Mouse (Mus musculus): ENCODE measurements at regions not wholly inside any gene's neighbourhood (a gene's known extent, or its start where the extent isn't known, plus 50 kb on each side); places are given as distances from the start of the nearest gene placed in this dataset.

DNA sequence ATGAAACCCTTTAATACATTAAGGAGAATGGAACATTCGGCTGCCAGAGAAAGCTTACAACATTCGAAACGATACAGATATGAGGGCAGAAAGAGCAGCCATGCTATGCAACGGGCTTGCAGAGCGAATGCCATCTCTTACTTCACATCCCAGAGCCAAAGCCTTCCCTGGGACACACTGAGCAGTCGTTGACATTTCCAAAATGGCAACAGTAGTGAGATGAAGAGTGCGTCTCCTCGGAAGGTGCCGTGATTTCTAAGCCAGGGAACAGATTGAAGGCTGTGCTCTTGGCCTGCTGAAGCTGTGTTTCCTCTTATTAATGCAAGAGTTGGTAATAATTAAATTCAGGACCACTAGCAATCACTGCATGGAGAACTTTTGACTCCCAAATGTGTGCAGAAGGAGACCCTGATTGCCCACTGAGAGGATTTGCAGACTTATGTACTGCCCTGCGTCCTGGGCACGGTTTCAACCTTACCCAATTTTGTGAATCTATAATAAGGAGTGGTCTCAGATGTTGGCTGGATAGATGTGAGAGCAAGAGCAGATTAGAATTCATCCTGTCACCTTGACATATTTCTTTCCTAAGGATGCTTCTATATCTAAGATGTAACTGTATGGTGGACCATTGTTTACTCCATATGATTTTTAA is 2522.3 kb upstream of the 5930422O12Rik start:
- H3K27me3 ChIP-seq (ENCODE audit: insufficient read depth, low read length): no peaks in the 10 kb centered on the region
- no peaks in the 10 kb centered on the region for H3K36me3 ChIP-seq (ENCODE audit: insufficient read depth, low read length)
- no peak overlapping the region for H3K4me3 ChIP-seq (replicated peaks; ENCODE audit: low read length)
- no peaks in the 10 kb centered on the region for H3K9me3 ChIP-seq (ENCODE audit: low read length)
- TF ChIP-seq CTCF (conservative IDR thresholded peaks at IDR 0.05; ENCODE audit: low read length) (no peak), NANOG (IDR thresholded peaks at IDR 0.05; ENCODE audit: borderline replicate concordance, low read length) (no peak), POU5F1 (IDR thresholded peaks at IDR 0.05; ENCODE audit: borderline replicate concordance, low read length) (no peak)
- no peaks in the 10 kb centered on the region for H3K4me1 ChIP-seq (replicated peaks; ENCODE audit: low read depth, low read length)

DNA sequence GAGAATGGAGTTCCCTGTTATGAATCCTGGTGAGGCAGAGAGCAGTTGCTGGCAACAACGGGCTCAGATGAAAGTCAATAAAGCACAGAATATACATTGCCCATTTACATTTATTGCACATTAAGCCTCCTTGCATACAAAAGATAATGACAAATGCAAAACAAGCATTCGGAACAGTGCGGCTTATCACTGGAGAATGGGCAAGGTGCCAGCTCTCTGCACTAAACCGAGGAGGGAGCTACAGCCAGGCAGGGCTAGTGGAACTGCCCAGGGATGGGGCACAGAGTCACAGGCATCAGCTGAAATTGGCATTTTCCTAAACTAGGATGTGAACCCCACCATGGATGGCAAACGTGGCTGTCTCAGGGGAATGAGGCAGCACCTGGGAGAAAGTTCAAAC is 2514.8 kb upstream of the 5930422O12Rik start:
- Histone ChIP-seq H3K36me3 (ENCODE audit: insufficient read depth, low read length) (no peaks in the 10 kb centered on the region), H3K4me3 (replicated peaks; ENCODE audit: low read length) (no peak overlapping the region), H3K27me3 (ENCODE audit: insufficient read depth, low read length) (peaks cover 14% of the 10 kb centered on the region; the same call in 1 of the 2 replicates), H3K4me1 (replicated peaks; ENCODE audit: low read depth, low read length) (peaks cover 17% of the 10 kb centered on the region), H3K9me3 (ENCODE audit: low read length) (peaks cover 7% of the 10 kb centered on the region)
- TF ChIP-seq CTCF (conservative IDR thresholded peaks at IDR 0.05; ENCODE audit: low read length) (no peak), POU5F1 (IDR thresholded peaks at IDR 0.05; ENCODE audit: borderline replicate concordance, low read length) (no peak), NANOG (IDR thresholded peaks at IDR 0.05; ENCODE audit: borderline replicate concordance, low read length) (no peak)

DNA sequence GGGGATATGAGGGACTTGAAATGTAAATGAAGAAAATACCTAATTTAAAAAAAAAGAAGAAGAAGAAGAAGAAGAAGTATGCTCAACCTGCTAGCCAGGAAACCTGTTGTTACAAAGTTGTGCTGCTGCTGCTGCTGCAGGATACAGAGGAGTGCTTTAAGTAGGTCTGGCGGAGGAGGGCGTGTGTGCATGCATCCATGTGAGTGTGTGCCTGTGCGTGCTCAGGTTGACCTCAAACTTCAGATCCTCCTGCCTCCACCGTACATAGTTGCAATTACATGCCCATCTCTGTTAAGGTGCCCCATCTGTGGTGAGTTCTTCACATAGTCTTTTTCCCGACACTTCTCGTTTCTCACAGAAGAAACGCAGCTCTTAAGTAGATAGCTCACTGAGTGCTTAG is 2513.4 kb upstream of the 5930422O12Rik start:
- peaks cover 17% of the 10 kb centered on the region for H3K4me1 ChIP-seq (replicated peaks; ENCODE audit: low read depth, low read length)
- no peaks in the 10 kb centered on the region for H3K36me3 ChIP-seq (ENCODE audit: insufficient read depth, low read length)
- TF ChIP-seq CTCF (conservative IDR thresholded peaks at IDR 0.05; ENCODE audit: low read length) (no peak), POU5F1 (IDR thresholded peaks at IDR 0.05; ENCODE audit: borderline replicate concordance, low read length) (no peak), NANOG (IDR thresholded peaks at IDR 0.05; ENCODE audit: borderline replicate concordance, low read length) (no peak)
- no peak overlapping the region for H3K4me3 ChIP-seq (replicated peaks; ENCODE audit: low read length)
- H3K9me3 ChIP-seq (ENCODE audit: low read length): peaks cover 7% of the 10 kb centered on the region
- peaks cover 14% of the 10 kb centered on the region; the same call in 1 of the 2 replicates for H3K27me3 ChIP-seq (ENCODE audit: insufficient read depth, low read length)

DNA sequence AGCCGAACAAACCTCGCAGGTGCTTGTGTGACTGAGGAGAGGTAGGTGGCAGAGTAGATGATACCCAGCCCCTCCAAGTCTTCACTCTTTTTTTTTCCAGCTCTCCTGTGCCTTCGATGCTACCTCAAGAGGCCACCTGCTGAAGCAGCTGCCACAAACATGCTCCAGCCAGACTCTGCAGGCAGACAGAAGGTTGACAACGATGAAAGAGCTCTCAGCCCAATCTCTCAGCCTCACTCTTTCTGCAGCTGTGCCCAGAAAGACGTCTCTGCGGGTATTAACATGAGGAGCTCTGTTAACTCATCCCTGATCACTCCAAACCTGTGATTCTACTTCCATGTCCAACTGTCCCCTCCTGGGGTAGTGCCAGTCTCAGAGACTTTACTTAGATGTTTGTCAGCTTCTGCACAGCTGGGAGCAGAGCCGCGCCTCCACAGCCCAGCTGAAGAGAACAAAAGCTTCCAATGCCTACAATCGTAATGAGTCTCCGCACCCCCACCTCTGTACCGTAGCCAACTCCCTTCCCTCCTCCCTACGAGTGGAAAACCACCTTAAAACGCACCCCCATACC is 2512.8 kb upstream of the 5930422O12Rik start:
- TF ChIP-seq CTCF (conservative IDR thresholded peaks at IDR 0.05; ENCODE audit: low read length) (no peak), NANOG (IDR thresholded peaks at IDR 0.05; ENCODE audit: borderline replicate concordance, low read length) (no peak), POU5F1 (IDR thresholded peaks at IDR 0.05; ENCODE audit: borderline replicate concordance, low read length) (no peak)
- Histone ChIP-seq H3K36me3 (ENCODE audit: insufficient read depth, low read length) (no peaks in the 10 kb centered on the region), H3K4me1 (replicated peaks; ENCODE audit: low read depth, low read length) (peaks cover 17% of the 10 kb centered on the region), H3K4me3 (replicated peaks; ENCODE audit: low read length) (peak overlapping the region; percentile 48; the same call in 1 of the 2 replicates), H3K27me3 (ENCODE audit: insufficient read depth, low read length) (peaks cover 14% of the 10 kb centered on the region; the same call in 1 of the 2 replicates), H3K9me3 (ENCODE audit: low read length) (peaks cover 7% of the 10 kb centered on the region)

DNA sequence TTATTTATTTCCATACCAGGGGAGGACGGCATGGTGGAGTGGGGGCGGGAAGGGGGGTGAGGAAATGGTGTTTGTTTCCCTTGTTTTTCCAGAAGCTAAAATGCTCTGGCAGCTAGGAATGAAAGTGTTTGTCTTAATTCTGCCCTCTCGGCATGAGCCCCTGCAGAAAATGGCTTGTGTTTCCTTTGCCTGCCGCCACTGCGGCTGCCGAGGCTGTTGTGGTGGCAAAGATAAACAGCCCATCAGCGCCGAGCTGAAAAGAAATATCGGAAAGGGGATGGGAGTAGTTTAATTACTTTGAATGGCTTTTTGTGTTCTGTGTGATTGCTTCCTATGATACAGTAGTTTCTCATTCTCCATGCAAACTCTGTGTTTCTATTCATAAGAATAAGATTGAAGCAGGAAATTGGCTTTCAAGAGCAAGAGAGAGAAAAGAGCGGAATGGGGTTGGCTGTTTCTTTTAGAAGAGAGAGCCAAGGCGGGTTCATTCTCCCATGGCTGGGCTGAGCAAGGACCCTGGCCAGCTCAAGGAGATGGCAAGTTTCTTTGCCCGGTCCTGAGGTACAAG is 2512.2 kb upstream of the 5930422O12Rik start:
- H3K27me3 ChIP-seq (ENCODE audit: insufficient read depth, low read length): peaks cover 14% of the 10 kb centered on the region; the same call in 1 of the 2 replicates
- TF ChIP-seq CTCF (conservative IDR thresholded peaks at IDR 0.05; ENCODE audit: low read length) (no peak), POU5F1 (IDR thresholded peaks at IDR 0.05; ENCODE audit: borderline replicate concordance, low read length) (no peak), NANOG (IDR thresholded peaks at IDR 0.05; ENCODE audit: borderline replicate concordance, low read length) (0 out of 2 replicates have a peak, but pooled peaks have one; percentile 55)
- peaks cover 17% of the 10 kb centered on the region for H3K4me1 ChIP-seq (replicated peaks; ENCODE audit: low read depth, low read length)
- peaks cover 7% of the 10 kb centered on the region for H3K9me3 ChIP-seq (ENCODE audit: low read length)
- H3K4me3 ChIP-seq (replicated peaks; ENCODE audit: low read length): peak overlapping the region; percentile 48; the same call in 1 of the 2 replicates
- no peaks in the 10 kb centered on the region for H3K36me3 ChIP-seq (ENCODE audit: insufficient read depth, low read length)

DNA sequence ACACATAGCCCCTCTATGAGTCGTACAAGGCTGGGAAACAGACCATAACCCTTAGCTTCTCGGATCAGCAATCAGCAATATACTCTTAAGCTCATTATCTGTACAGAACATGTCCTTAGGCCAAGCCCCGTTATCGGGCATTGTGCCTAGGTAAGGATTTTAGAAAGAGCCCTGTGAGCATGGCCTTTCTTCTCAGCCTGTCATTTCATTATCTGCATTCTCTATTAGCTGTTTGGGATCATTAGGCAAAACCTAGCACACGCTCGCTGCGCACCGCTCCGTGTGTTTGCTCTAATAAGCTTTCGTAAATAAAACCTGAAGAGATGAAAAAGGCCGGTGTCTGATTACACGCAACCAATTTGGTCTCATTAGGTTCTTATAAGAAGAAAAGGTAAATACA is 2507.1 kb upstream of the 5930422O12Rik start:
- Histone ChIP-seq H3K9me3 (ENCODE audit: low read length) (peaks cover 7% of the 10 kb centered on the region), H3K36me3 (ENCODE audit: insufficient read depth, low read length) (no peaks in the 10 kb centered on the region), H3K4me3 (replicated peaks; ENCODE audit: low read length) (no peak overlapping the region), H3K4me1 (replicated peaks; ENCODE audit: low read depth, low read length) (peaks cover 6% of the 10 kb centered on the region), H3K27me3 (ENCODE audit: insufficient read depth, low read length) (peaks cover 16% of the 10 kb centered on the region; the same call in 1 of the 2 replicates)
- TF ChIP-seq POU5F1 (IDR thresholded peaks at IDR 0.05; ENCODE audit: borderline replicate concordance, low read length) (no peak), NANOG (IDR thresholded peaks at IDR 0.05; ENCODE audit: borderline replicate concordance, low read length) (no peak), CTCF (conservative IDR thresholded peaks at IDR 0.05; ENCODE audit: low read length) (no peak)

DNA sequence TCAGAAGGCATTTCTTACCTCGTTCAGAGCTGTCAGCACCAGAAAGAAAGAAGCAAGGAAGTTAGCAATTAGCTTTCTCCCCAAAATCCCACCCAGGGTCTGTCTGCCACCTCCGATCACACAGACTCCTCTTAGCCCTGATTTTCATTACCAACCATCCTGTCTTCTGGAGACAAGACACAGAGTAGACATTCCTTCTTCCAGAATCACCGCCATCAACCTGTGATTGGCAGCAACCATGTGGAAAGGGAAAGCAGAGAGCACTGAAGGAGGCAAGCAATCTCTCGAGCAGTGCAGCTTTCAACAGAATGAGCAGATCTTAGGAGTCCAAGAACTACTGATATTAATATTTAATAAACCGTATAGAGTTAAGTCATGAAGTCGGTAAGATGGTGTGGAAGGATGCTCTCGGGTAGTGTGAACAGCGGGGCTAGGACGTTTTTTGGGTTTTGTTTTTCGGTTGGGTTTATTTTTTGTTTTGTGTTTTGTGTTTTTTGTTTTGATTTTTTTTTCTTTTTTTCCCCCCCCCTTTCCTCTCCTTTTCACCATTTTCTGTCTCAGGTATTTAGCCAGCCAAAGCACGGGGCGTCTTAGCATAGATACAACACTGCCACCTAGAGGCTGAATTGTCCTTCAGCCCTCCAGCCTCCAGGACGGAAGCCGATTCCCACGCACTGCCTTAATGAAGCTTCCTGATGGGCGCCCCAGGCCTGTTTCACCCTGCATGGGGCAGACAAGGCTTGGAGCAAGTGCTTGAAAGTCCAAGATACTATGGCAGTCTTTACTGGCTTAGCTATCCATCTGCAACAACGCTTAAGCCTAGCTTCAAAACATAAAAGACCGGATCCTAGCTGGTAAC is 2505.0 kb upstream of the 5930422O12Rik start:
- no peak for TF ChIP-seq POU5F1 (IDR thresholded peaks at IDR 0.05; ENCODE audit: borderline replicate concordance, low read length)
- peak; percentile 76 for TF ChIP-seq CTCF (conservative IDR thresholded peaks at IDR 0.05; ENCODE audit: low read length)
- no peak for TF ChIP-seq NANOG (IDR thresholded peaks at IDR 0.05; ENCODE audit: borderline replicate concordance, low read length)
- no peak overlapping the region for H3K4me3 ChIP-seq (replicated peaks; ENCODE audit: low read length)
- H3K27me3 ChIP-seq (ENCODE audit: insufficient read depth, low read length): peaks cover 11% of the 10 kb centered on the region; the same call in 1 of the 2 replicates
- H3K36me3 ChIP-seq (ENCODE audit: insufficient read depth, low read length): no peaks in the 10 kb centered on the region
- 0 out of 2 replicates have a peak, but pooled peaks cover 4% of the 10 kb centered on the region for H3K4me1 ChIP-seq (replicated peaks; ENCODE audit: low read depth, low read length)
- peaks cover under 1% of the 10 kb centered on the region for H3K9me3 ChIP-seq (ENCODE audit: low read length)

DNA sequence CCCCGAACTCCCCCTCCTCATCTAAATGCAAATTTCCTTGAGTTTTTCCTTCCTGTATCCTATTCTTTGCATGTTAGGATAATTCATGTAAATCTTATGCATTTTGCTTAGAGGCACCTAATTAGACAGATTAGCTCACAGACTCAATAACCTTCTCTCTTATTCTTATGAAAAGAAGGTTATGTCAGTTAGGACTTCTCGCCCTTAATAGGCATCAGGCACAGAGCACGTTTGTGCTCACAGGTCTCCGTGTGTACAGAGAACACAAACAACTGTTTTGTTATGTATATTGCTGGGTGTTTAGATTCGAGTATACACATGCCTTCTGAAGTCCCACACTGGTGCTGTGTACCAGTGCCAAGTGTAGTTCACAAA is 2504.4 kb upstream of the 5930422O12Rik start:
- H3K4me3 ChIP-seq (replicated peaks; ENCODE audit: low read length): no peak overlapping the region
- H3K9me3 ChIP-seq (ENCODE audit: low read length): no peaks in the 10 kb centered on the region
- H3K27me3 ChIP-seq (ENCODE audit: insufficient read depth, low read length): peaks cover 11% of the 10 kb centered on the region; the same call in 1 of the 2 replicates
- H3K4me1 ChIP-seq (replicated peaks; ENCODE audit: low read depth, low read length): 0 out of 2 replicates have a peak, but pooled peaks cover 4% of the 10 kb centered on the region
- no peaks in the 10 kb centered on the region for H3K36me3 ChIP-seq (ENCODE audit: insufficient read depth, low read length)
- TF ChIP-seq CTCF (conservative IDR thresholded peaks at IDR 0.05; ENCODE audit: low read length) (no peak), POU5F1 (IDR thresholded peaks at IDR 0.05; ENCODE audit: borderline replicate concordance, low read length) (no peak), NANOG (IDR thresholded peaks at IDR 0.05; ENCODE audit: borderline replicate concordance, low read length) (no peak)

Measured in E14TG2a.4 (cell line).